Mouse (Mus musculus) kidney, postnatal 14 days (tissue): ENCODE results near the gene Ift80.
"Not testable (repeated sequence)": the region's sequence is repeated elsewhere in the genome, so short reads cannot be mapped to it uniquely, and the experiment has no call there.

Experiments
- DNase-seq: peaks from one replicate; pipeline ENCODE4 v3.0.0; 2022; ENCODE audit warnings: mixed read lengths

Ift80 gene

GRCm38 (mm10) chr3:68980898-68981297 lies 23.5 kb downstream of the Ift80 start:
- DNase-seq: no peak

GRCm38 (mm10) chr3:68979187-68979586 lies 25.2 kb downstream of the Ift80 start:
- DNase-seq: no peak

- DNase-seq: no peak
These were observed 26.7 kb downstream of the Ift80 start for GRCm38 (mm10) chr3:68977696-68978095.

GRCm38 (mm10) chr3:68975533-68976490 lies 28.6 kb downstream of the Ift80 start:
- no peak for DNase-seq

GRCm38 (mm10) chr3:68974639-68975532 lies 29.5 kb downstream of the Ift80 start:
- no peak for DNase-seq

- DNase-seq: no peak
These were observed 30.8 kb downstream of the Ift80 start for GRCm38 (mm10) chr3:68973574-68973973.

- DNase-seq: no peak
These were observed 35.2 kb downstream of the Ift80 start for GRCm38 (mm10) chr3:68969091-68969590.

- DNase-seq: no peak
These were observed 37.0 kb downstream of the Ift80 start for GRCm38 (mm10) chr3:68967404-68967803.

GRCm38 (mm10) chr3:68966527-68967285 lies 37.7 kb downstream of the Ift80 start:
- DNase-seq: no peak

- no peak for DNase-seq
These were observed 39.7 kb downstream of the Ift80 start for GRCm38 (mm10) chr3:68964682-68965081.

- no peak for DNase-seq
These were observed 47.0 kb downstream of the Ift80 start for GRCm38 (mm10) chr3:68957413-68957812.

GRCm38 (mm10) chr3:68956454-68956853 lies 47.9 kb downstream of the Ift80 start:
- no peak for DNase-seq

GRCm38 (mm10) chr3:68954487-68954886 lies 49.9 kb downstream of the Ift80 start:
- peak; percentile 36 for DNase-seq

- DNase-seq: no peak
These were observed 51.7 kb downstream of the Ift80 start for GRCm38 (mm10) chr3:68952707-68953106.

- DNase-seq: not testable (repeated sequence)
These were observed 52.4 kb downstream of the Ift80 start for GRCm38 (mm10) chr3:68951971-68952370.

GRCm38 (mm10) chr3:68949381-68949780 lies 55.0 kb downstream of the Ift80 start:
- DNase-seq: no peak

GRCm38 (mm10) chr3:68948918-68949317 lies 55.5 kb downstream of the Ift80 start:
- DNase-seq: no peak

GRCm38 (mm10) chr3:68941867-68942266 lies 62.5 kb downstream of the Ift80 start:
- DNase-seq: no peak

- no peak for DNase-seq
These were observed 64.1 kb downstream of the Ift80 start for GRCm38 (mm10) chr3:68940311-68940710.

GRCm38 (mm10) chr3:68939312-68939711 lies 65.1 kb downstream of the Ift80 start:
- no peak for DNase-seq

GRCm38 (mm10) chr3:68936709-68937108 lies 67.7 kb downstream of the Ift80 start:
- no peak for DNase-seq

- no peak for DNase-seq
These were observed 68.9 kb downstream of the Ift80 start for GRCm38 (mm10) chr3:68935498-68935897.

- no peak for DNase-seq
These were observed 70.1 kb downstream of the Ift80 start for GRCm38 (mm10) chr3:68934259-68934658.
